Mouse (Mus musculus) liver, postnatal 0 days (tissue): ENCODE measurements around the gene Pold1.

ENCODE experiments used
- CTCF ChIP-seq: sonication (generic); IDR thresholded peaks from 2 replicates; pipeline ENCODE4 v1.5.1; 2016; ENCODE audit warnings: antibody characterized with exemption, low read depth
- EP300 ChIP-seq: IDR thresholded peaks from 2 replicates; pipeline ENCODE4 v1.6.1; 2016; ENCODE audit warnings: antibody characterized with exemption, low read depth, mild to moderate bottlenecking

GRCm38 (mm10) chr7:44546274-44546673, 2.4 kb downstream of the Pold1 start:
- no peak for TF ChIP-seq CTCF
- no peak for TF ChIP-seq EP300
